Mouse (Mus musculus): ENCODE results near the gene Hoxc13. TPM values are rescaled to one million over a fixed set of nuclear protein-coding genes. Genes with fewer than 3 reads are reported as not detected.
A peak's percentile ranks its signal among the peaks of the same experiment; 100 is the strongest.

Gene Hoxc13
- polyA plus RNA-seq, 1 experiment from 2014 or later, result not detected

GRCm38 (mm10) chr15:102943468-102943813, 22.5 kb downstream of the Hoxc13 start:
- H3K36me3 ChIP-seq, result no peaks in the 10 kb centered on the region
- H3K27me3 ChIP-seq (ENCODE audit: low read depth, poor library complexity, severe bottlenecking), result peaks cover 100% of the 10 kb centered on the region
- no peak for DNase-seq (ENCODE audit: low spot score)
- no peak overlapping the region for H3K4me3 ChIP-seq
- no peaks in the 10 kb centered on the region for H3K9me3 ChIP-seq (replicated peaks)
- H3K27ac ChIP-seq (replicated peaks), result no peak overlapping the region
- peaks cover 12% of the 10 kb centered on the region for H3K4me1 ChIP-seq
- WGBS, result 2% methylated on average over 5 of the region's 5 CpGs

DNA sequence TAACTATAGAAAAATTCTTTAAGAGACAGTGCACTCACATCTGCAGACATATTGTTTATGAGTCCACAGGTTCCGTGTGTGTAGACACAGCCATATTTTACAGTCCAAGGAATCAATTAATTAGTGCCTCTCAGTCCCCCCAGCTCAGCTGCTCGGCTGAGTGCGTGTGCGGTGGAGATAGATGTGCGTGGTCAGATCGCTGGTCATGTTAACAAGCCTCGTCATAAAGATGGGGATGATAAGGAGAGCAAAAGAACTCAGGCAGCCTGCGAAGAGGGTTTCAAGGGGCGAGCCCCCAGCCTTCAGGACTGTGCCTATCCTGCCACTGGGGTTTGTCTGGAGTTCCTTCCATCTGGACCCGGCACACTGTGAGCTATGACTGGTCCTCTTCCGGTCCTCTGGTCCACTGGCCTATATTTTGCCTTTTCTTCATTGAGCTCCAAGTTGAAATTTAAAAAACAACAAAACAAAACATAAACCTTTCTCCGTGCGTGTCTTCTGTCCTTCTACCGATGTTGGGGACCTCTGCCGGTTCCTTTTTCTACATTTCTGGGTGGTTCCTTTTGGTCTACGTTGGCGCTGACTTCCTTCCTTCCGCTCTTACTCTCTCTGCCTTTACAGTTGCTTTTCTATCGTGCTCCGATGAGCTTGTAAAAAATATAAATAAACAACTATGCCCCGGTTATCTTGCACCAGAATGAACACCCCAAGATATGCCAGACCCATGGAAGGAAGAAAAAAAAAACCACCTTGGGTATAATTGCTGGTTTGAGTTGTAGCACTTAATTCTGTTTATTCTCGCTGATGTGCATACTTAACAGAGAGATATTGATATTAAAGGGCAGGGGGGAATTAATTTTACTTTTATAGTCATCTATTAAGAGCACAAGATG, 24.5 kb downstream of the Hoxc13 start:
- Histone ChIP-seq H3K27ac (replicated peaks) (no peak overlapping the region), H3K36me3 (no peaks in the 10 kb centered on the region), H3K4me3 (no peak overlapping the region), H3K9me3 (replicated peaks) (no peaks in the 10 kb centered on the region), H3K27me3 (ENCODE audit: low read depth, poor library complexity, severe bottlenecking) (peaks cover 100% of the 10 kb centered on the region), H3K4me1 (peaks cover 10% of the 10 kb centered on the region)
- no peak for DNase-seq (ENCODE audit: low spot score)
- WGBS, result 10% methylated on average over 22 of the region's 22 CpGs

GRCm38 (mm10) chr15:102947276-102947675, 26.4 kb downstream of the Hoxc13 start:
- H3K36me3 ChIP-seq, result no peaks in the 10 kb centered on the region
- peaks cover 10% of the 10 kb centered on the region for H3K4me1 ChIP-seq
- 1% methylated on average over 9 of the region's 9 CpGs for WGBS

GRCm38 (mm10) chr15:102948842-102949241, 27.9 kb downstream of the Hoxc13 start:
- peaks cover 100% of the 10 kb centered on the region for H3K27me3 ChIP-seq (ENCODE audit: low read depth, poor library complexity, severe bottlenecking)
- H3K27ac ChIP-seq (replicated peaks), result no peak overlapping the region
- no peaks in the 10 kb centered on the region for H3K9me3 ChIP-seq (replicated peaks)
- 9% methylated on average over 2 of the region's 2 CpGs for WGBS
- no peak for DNase-seq (ENCODE audit: low spot score)
- H3K4me1 ChIP-seq, result no peaks in the 10 kb centered on the region
- H3K4me3 ChIP-seq, result no peak overlapping the region
- no peaks in the 10 kb centered on the region for H3K36me3 ChIP-seq

More at GRCm38 (mm10) chr15:102947276-102947675, 26.4 kb downstream of the Hoxc13 start:
- DNase-seq (ENCODE audit: low spot score), result no peak
- Histone ChIP-seq H3K27me3 (ENCODE audit: low read depth, poor library complexity, severe bottlenecking) (peaks cover 100% of the 10 kb centered on the region), H3K27ac (replicated peaks) (no peak overlapping the region), H3K4me3 (no peak overlapping the region), H3K9me3 (replicated peaks) (no peaks in the 10 kb centered on the region)

GRCm38 (mm10) chr15:102949696-102950095, 28.8 kb downstream of the Hoxc13 start:
- no peaks in the 10 kb centered on the region for H3K9me3 ChIP-seq (replicated peaks)
- H3K4me3 ChIP-seq, result no peak overlapping the region
- no peak overlapping the region for H3K27ac ChIP-seq (replicated peaks)
- peaks cover 100% of the 10 kb centered on the region for H3K27me3 ChIP-seq (ENCODE audit: low read depth, poor library complexity, severe bottlenecking)
- no peaks in the 10 kb centered on the region for H3K4me1 ChIP-seq
- WGBS, result 2% methylated on average over 20 of the region's 20 CpGs
- no peak for DNase-seq (ENCODE audit: low spot score)
- no peaks in the 10 kb centered on the region for H3K36me3 ChIP-seq

DNA sequence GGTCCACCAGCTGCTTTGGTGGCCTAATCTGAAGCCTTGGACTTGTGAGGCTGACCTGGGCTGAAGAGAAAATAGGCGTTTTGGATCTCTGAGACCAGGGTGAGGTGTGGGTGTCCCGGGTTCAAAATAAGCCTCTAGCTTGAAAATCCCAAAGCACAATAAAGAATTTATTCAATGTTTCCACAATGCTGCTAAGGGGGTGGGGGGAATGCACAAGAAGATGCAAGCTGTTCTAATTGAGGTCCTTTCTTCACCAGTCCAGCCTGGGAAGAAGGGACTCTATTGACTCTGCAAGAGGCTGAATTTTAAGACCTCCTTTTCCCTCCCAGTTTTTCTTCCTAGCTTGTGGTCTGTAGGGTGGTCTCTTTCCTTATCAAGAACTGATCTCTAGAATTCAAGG, 30.0 kb downstream of the Hoxc13 start:
- no peak overlapping the region for H3K27ac ChIP-seq (replicated peaks)
- H3K36me3 ChIP-seq, result no peaks in the 10 kb centered on the region
- H3K4me1 ChIP-seq, result 0 out of 2 replicates have a peak, but pooled peaks cover under 1% of the 10 kb centered on the region
- H3K27me3 ChIP-seq (ENCODE audit: low read depth, poor library complexity, severe bottlenecking), result peaks cover 100% of the 10 kb centered on the region
- DNase-seq (ENCODE audit: low spot score), result no peak
- H3K4me3 ChIP-seq, result no peak overlapping the region
- H3K9me3 ChIP-seq (replicated peaks), result no peaks in the 10 kb centered on the region
- whole genome bisulfite sequencing, result 11% methylated on average over 2 of the region's 2 CpGs

DNA sequence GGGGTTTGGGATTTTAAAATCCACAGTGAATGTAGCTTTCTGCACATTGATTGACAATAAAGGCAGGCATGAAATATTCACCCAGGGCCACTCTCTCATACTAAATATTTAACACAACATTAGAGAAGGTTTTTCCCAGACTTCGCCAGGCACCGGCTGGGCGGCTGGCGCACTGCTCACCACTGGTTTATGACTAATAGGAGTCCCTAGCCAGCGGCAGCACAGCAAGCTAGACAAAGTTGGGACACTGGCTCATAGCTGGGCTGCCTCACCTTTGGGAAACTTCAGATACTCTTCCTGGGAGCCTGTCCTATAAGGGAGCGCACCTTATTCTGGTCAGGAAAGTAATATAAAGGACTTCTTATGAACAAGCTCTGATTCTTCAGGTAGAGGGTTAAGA, 32.7 kb downstream of the Hoxc13 start:
- Histone ChIP-seq H3K27me3 (ENCODE audit: low read depth, poor library complexity, severe bottlenecking) (peaks cover 100% of the 10 kb centered on the region), H3K36me3 (no peaks in the 10 kb centered on the region), H3K4me1 (peaks cover 3% of the 10 kb centered on the region; the same call in 1 of the 2 replicates), H3K27ac (replicated peaks) (no peak overlapping the region), H3K4me3 (no peak overlapping the region), H3K9me3 (replicated peaks) (no peaks in the 10 kb centered on the region)
- 5% methylated on average over 6 of the region's 6 CpGs for WGBS
- DNase-seq (ENCODE audit: low spot score), result no peak

GRCm38 (mm10) chr15:102954192-102955006, 33.5 kb downstream of the Hoxc13 start, which contains the start of gene Hoxc11:
Gene Hoxc11, plus strand, starts transcription at chr15:102954427.
- under 1% methylated on average over 57 of the region's 57 CpGs for WGBS
- peaks cover 3% of the 10 kb centered on the region; the same call in 1 of the 2 replicates for H3K4me1 ChIP-seq
- H3K4me3 ChIP-seq, result no peak within 1 kb of the TSS
- H3K36me3 ChIP-seq, result no peaks in the 10 kb centered on the region
- H3K27ac ChIP-seq (replicated peaks), result no peak within 1 kb of the TSS
- H3K27me3 ChIP-seq (ENCODE audit: low read depth, poor library complexity, severe bottlenecking), result peaks cover 100% of the 10 kb centered on the region
- H3K9me3 ChIP-seq (replicated peaks), result no peaks in the 10 kb centered on the region
- DNase-seq (ENCODE audit: low spot score), result no peak

DNA sequence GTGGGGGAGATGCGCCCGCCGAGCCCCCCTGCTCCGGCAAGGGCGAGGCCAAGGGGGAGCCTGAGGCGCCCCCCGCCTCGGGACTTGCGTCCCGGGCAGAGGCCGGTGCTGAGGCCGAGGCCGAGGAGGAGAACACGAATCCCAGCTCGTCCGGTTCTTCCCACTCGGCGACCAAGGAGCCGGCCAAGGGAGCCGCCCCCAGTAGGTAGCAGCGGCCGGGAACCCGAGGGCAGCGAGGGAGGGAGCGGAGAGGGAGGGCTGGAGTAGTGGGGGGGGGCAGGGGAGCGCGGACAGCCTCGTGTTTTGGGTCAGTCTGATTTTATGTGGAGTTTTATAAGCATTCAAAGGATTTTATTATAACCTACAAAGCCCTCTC, 34.1 kb downstream of the Hoxc13 start:
- H3K27me3 ChIP-seq (ENCODE audit: low read depth, poor library complexity, severe bottlenecking), result peaks cover 100% of the 10 kb centered on the region
- H3K36me3 ChIP-seq, result no peaks in the 10 kb centered on the region
- 0% methylated on average over 28 of the region's 28 CpGs for WGBS
- no peak for DNase-seq (ENCODE audit: low spot score)
- peaks cover 3% of the 10 kb centered on the region; the same call in 1 of the 2 replicates for H3K4me1 ChIP-seq
- H3K9me3 ChIP-seq (replicated peaks), result no peaks in the 10 kb centered on the region
- no peak overlapping the region for H3K4me3 ChIP-seq
- no peak overlapping the region for H3K27ac ChIP-seq (replicated peaks)

DNA sequence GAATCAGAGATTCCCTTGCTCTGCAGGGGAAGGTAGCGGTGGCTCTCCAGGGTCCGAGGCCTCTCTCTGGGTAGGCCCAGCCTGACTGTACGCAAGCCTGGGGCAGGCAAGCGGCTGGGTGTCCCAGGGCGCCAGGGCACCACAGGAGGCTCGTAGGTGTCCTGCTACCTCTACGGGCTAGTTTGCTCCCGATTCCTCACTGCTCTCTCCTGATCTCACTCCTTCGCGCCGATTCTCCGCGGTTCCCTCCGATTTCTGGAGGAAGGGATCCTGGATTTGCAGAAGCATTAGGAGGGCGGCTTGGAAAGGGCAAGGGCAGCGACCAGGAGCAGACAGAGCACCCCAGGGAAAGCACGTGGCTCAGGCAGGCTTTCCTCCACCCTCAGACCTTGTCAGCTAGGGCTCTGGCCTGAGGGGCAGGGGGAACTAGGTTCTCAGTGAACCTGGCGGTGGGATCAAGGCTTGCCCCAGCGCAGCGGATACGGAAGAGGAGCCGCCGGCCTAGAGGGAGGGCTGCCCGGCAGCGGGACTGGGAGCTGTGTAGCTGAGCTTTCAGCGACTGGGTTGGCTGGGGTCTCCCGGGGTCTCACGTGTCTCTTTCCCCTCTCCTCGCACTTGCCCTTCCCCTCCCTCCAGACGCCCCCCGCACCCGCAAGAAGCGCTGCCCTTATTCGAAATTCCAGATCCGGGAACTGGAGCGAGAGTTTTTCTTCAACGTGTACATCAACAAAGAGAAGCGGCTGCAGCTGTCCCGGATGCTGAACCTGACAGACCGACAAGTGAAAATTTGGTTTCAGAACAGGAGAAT, 35.1 kb downstream of the Hoxc13 start:
- peak; percentile 74 for DNase-seq (ENCODE audit: low spot score)
- no peaks in the 10 kb centered on the region for H3K36me3 ChIP-seq
- no peaks in the 10 kb centered on the region for H3K9me3 ChIP-seq (replicated peaks)
- no peak overlapping the region for H3K4me3 ChIP-seq
- peaks cover 3% of the 10 kb centered on the region; the same call in 1 of the 2 replicates for H3K4me1 ChIP-seq
- peaks cover 100% of the 10 kb centered on the region for H3K27me3 ChIP-seq (ENCODE audit: low read depth, poor library complexity, severe bottlenecking)
- H3K27ac ChIP-seq (replicated peaks), result no peak overlapping the region
- under 1% methylated on average over 40 of the region's 40 CpGs for WGBS

- 1% methylated on average over 12 of the region's 12 CpGs for WGBS
- H3K4me1 ChIP-seq, result peaks cover 3% of the 10 kb centered on the region; the same call in 1 of the 2 replicates
- no peak overlapping the region for H3K27ac ChIP-seq (replicated peaks)
Measured at GRCm38 (mm10) chr15:102956906-102957305, 36.0 kb downstream of the Hoxc13 start.

GRCm38 (mm10) chr15:102959663-102960191, 38.8 kb downstream of the Hoxc13 start:
- H3K4me3 ChIP-seq, result no peak overlapping the region
- peaks cover 100% of the 10 kb centered on the region for H3K27me3 ChIP-seq (ENCODE audit: low read depth, poor library complexity, severe bottlenecking)
- no peak for DNase-seq (ENCODE audit: low spot score)
- H3K9me3 ChIP-seq (replicated peaks), result no peaks in the 10 kb centered on the region
- no peaks in the 10 kb centered on the region for H3K36me3 ChIP-seq
- under 1% methylated on average over 13 of the region's 13 CpGs for WGBS
- peaks cover 3% of the 10 kb centered on the region; the same call in 1 of the 2 replicates for H3K4me1 ChIP-seq
- no peak overlapping the region for H3K27ac ChIP-seq (replicated peaks)

More at GRCm38 (mm10) chr15:102956906-102957305, 36.0 kb downstream of the Hoxc13 start:
- no peaks in the 10 kb centered on the region for H3K9me3 ChIP-seq (replicated peaks)
- peaks cover 100% of the 10 kb centered on the region for H3K27me3 ChIP-seq (ENCODE audit: low read depth, poor library complexity, severe bottlenecking)
- H3K4me3 ChIP-seq, result no peak overlapping the region
- no peaks in the 10 kb centered on the region for H3K36me3 ChIP-seq
- DNase-seq (ENCODE audit: low spot score), result no peak

All from midbrain, embryonic 10.5 days (tissue).